Mouse (Mus musculus) thymus, adult 2 months (tissue): Measurements from ENCODE around the gene Bbs5. TPM values are rescaled to one million over a fixed set of nuclear protein-coding genes. Genes with fewer than 3 reads are reported as not detected.
"Not testable (repeated sequence)": the region's sequence is repeated elsewhere in the genome, so short reads cannot be mapped to it uniquely, and the experiment has no call there.

Source experiments
- DNase-seq: peaks from one replicate; pipeline ENCODE4 v3.0.0; 2021
- H3K27ac ChIP-seq: fragments of 200-500 bp; 2 replicates; pipeline ENCODE4 v1.5.1; 2012; ENCODE audit warnings: low read length, control low read depth; ENCODE audit not compliant: control insufficient read depth, insufficient read depth
- H3K27me3 ChIP-seq: fragments of 200-500 bp; 2 replicates; pipeline ENCODE4 v1.6.1; 2012; ENCODE audit warnings: mild to moderate bottlenecking, low read length, moderate library complexity, mixed read lengths; ENCODE audit not compliant: control insufficient read depth, insufficient read depth
- H3K36me3 ChIP-seq: fragments of 200-500 bp; 2 replicates; pipeline ENCODE4 v1.6.1; 2012; ENCODE audit warnings: mild to moderate bottlenecking, low read length, moderate library complexity; ENCODE audit not compliant: control insufficient read depth, insufficient read depth
- H3K4me1 ChIP-seq: fragments of 200-500 bp; replicated peaks from 2 replicates; pipeline ENCODE4 v1.6.1; 2012; ENCODE audit warnings: low read length; ENCODE audit not compliant: control insufficient read depth, insufficient read depth
- H3K4me3 ChIP-seq: fragments of 200-500 bp; 2 replicates; pipeline ENCODE4 v1.5.1; 2012; ENCODE audit warnings: mild to moderate bottlenecking, low read length, control low read depth, moderate library complexity; ENCODE audit not compliant: control insufficient read depth, insufficient read depth
- CTCF ChIP-seq: fragments of 200-500 bp; IDR thresholded peaks from 2 replicates; pipeline ENCODE4 v1.5.1; 2012; ENCODE audit warnings: mild to moderate bottlenecking, control low read depth, low read length, moderate library complexity, borderline replicate concordance; ENCODE audit not compliant: control insufficient read depth, poor library complexity, insufficient read depth; ENCODE audit errors: extremely low read depth
- POLR2A ChIP-seq: fragments of 200-500 bp; IDR thresholded peaks from 2 replicates; pipeline ENCODE4 v1.6.1; 2012; ENCODE audit warnings: mild to moderate bottlenecking, low read length, control low read depth, moderate library complexity; ENCODE audit not compliant: control insufficient read depth, poor library complexity, insufficient read depth; ENCODE audit errors: extremely low read depth
- WGBS: fragments of 180-500 bp; shearing (Covaris S2); methylation state at CpG from one replicate; pipeline ENCODE4 v1.1.7; 2018; 5-methylcytosine and 5-hydroxymethylcytosine counted together
- polyA plus RNA-seq: library from polyadenylated mRNA; depleted of rRNA; stranded (reverse); fragments of >200 nt; gene quantifications from 2 replicates; pipeline ENCODE4 v1.2.3, GENCODE M21; 2012

The Bbs5 gene
- polyA plus RNA-seq, 1 experiment = 0.39 TPM

DNA sequence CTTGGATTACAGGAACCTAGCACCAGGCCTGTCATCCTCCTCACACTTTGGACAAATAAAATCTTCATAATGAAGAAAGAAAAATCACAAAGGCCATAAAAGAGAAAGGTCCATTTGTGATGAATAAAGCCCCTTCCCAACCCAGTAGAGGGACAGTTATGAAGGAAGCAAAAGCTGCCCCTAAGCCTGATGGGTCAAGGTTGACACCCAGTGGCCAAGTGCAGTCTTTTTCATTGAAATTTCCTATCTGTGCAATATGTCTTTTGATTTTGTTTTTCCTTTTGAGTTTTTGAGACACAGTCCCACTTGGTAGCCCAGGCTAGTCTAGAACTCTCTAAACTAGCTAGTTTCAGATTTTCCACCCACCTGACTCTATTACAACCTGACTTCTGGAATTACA, 27.7 kb upstream of the Bbs5 start:
- Histone ChIP-seq H3K4me1 (no peaks in the 10 kb centered on the region; the same call in 1 of the 2 replicates), H3K36me3 (no peaks in the 10 kb centered on the region), H3K4me3 (no peak overlapping the region), H3K27me3 (no peaks in the 10 kb centered on the region), H3K27ac (no peak overlapping the region)
- no peak for TF ChIP-seq POLR2A
- TF ChIP-seq CTCF = no peak
- DNase-seq = no peak

DNA sequence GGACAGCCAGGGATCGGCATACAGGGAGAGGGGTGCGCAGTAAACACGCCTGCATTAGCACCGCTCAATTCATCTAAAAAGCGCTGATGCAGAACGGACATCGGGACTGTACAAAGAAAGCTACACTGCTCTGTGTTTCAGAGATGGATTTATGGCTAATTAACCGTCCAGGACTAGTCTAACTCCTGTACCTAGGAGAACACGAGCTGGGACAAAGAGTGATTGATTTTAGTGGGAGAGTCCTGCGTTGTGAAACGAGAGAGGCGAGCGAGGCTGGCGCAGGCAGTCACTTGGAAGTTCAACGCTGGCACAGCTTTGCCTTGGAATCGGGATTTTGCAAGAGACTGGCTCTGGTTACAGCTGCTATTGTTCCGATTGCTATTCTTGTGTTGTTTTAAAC, 17.8 kb upstream of the Bbs5 start:
- Histone ChIP-seq H3K4me1 (no peaks in the 10 kb centered on the region), H3K27me3 (no peaks in the 10 kb centered on the region), H3K27ac (no peak overlapping the region), H3K36me3 (no peaks in the 10 kb centered on the region), H3K4me3 (no peak overlapping the region)
- WGBS = 94% methylated on average over 17 of the region's 17 CpGs
- DNase-seq = no peak
- no peak for TF ChIP-seq CTCF
- TF ChIP-seq POLR2A = no peak

DNA sequence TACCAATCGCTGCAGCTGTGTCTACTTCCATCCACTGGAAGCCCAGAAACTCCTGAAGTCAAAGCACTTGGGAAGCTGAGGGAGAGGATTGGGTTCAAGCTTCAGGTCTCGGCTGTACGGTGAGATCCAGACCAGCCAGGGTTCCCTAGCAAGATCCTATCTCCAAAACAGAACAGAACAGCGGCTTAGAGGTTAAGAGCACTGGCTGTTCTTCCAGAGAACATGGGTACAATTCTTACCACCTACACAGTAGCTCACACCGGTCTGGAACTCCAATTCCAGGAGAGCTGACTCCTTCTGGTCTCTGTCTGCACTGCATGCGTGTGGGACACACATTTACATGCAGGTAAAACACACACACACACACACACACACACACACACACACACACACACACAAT, 17.1 kb upstream of the Bbs5 start:
- Histone ChIP-seq H3K27ac (no peak overlapping the region), H3K36me3 (no peaks in the 10 kb centered on the region), H3K27me3 (no peaks in the 10 kb centered on the region), H3K4me3 (no peak overlapping the region), H3K4me1 (no peaks in the 10 kb centered on the region)
- TF ChIP-seq CTCF = no peak
- no peak for TF ChIP-seq POLR2A
- WGBS = 93% methylated on average over 6 of the region's 6 CpGs
- no peak for DNase-seq

DNA sequence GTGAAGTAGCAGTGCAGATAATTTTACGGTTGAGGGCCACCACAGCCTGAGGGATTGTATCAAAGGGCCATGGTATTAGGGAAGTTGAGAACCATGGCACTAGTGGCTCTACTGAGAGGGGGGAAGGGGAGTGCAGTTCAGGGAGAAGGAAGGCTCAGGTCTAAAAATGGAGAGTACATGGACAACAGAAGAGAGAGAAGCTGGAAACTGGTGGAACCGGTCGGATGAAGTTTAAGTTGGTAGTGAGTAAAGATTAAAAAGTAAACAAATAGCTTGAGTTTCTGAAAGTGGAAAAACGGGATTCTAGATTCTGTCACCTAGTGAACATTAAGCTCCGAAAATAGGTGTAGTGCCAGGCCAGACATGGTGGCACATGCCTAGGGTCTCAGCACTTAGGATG, 16.2 kb upstream of the Bbs5 start:
- Histone ChIP-seq H3K27me3 (no peaks in the 10 kb centered on the region), H3K4me3 (no peak overlapping the region), H3K27ac (no peak overlapping the region), H3K4me1 (no peaks in the 10 kb centered on the region), H3K36me3 (no peaks in the 10 kb centered on the region)
- no peak for DNase-seq
- TF ChIP-seq CTCF = no peak
- TF ChIP-seq POLR2A = no peak
- 91% methylated on average over 5 of the region's 5 CpGs for WGBS

DNA sequence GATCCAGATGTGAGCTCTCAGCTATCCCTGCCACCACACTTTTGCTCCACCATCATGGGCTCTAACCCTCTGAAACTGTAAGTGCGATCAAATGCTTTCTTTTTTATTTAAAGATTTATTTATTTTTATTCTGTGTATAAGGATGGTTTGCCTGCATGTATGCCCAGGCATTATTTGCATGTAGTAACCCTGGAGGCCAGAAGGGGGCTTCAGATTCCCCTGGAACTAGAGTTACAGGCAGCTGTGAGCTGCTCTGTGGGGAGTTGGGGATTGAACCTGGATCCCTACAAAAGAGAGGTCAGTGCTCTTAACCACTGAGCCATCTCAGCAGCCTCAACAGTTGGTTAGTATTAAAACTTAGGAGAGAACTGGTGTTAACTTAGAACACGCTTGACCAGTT, 15.5 kb upstream of the Bbs5 start:
- no peak overlapping the region for H3K4me3 ChIP-seq
- no peaks in the 10 kb centered on the region for H3K4me1 ChIP-seq
- H3K36me3 ChIP-seq = no peaks in the 10 kb centered on the region
- no peak overlapping the region for H3K27ac ChIP-seq
- no peaks in the 10 kb centered on the region for H3K27me3 ChIP-seq
- peak; percentile 47 for DNase-seq
- WGBS = 96% methylated on average over 2 of the region's 2 CpGs
- TF ChIP-seq POLR2A (no peak), CTCF (no peak)

DNA sequence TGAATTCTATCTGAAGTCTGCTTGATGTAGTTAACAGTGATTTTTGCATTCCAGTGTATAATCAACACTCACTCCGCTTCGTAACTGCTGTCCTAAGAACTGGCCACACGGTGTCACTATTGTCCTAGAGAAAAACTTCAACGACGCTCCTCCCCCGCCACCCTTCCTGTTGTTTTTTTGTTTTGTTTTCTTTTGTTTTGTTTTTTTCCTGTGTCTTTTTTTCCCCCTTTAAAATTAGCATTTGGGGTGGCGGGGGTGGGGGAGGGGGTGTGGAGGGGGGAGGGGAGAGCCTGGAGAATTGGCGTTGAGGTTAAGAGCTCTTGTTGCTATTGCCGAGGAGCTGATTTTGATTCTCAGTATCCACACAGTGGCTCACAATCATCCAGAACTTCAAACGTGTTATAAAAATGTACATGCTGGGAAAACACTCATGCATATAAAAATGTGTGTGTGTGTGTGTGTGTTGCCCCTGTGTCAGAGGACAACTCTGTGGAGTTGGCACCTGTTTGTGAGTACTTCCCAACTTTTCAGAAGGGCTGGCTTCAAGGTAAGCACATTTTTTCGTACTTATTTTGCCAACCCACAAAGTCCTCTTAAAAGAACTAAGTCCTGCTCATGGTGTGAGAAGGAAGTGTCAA, 11.8 kb upstream of the Bbs5 start:
- Histone ChIP-seq H3K4me1 (no peaks in the 10 kb centered on the region), H3K4me3 (no peak overlapping the region), H3K27me3 (no peaks in the 10 kb centered on the region), H3K27ac (peak overlapping the region; percentile 38; the same call in 1 of the 2 replicates), H3K36me3 (no peaks in the 10 kb centered on the region)
- TF ChIP-seq POLR2A = no peak
- TF ChIP-seq CTCF = no peak
- WGBS = 4% methylated on average over 11 of the region's 11 CpGs
- peak; percentile 46 for DNase-seq

DNA sequence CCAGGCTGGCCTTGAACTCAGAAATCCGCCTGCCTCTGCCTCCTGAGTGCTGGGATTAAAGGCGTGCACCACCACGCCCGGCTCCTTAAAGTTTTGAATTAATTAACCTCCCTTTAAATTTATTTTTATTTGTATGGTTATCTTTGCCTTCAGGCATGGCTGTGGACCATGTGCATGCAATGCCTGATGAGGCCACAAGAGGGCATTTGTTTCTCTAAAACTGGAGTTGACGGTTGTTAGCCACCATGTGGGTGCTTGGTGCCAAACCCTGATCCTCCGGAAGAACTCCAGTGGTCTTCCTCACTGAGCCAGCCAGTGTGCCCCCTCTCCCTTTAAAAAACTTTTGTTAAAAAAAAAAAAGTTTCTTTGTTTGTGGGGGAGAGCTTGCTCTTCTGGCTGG, 11.2 kb upstream of the Bbs5 start:
- WGBS = 78% methylated on average over 6 of the region's 6 CpGs
- H3K4me3 ChIP-seq = no peak overlapping the region
- no peaks in the 10 kb centered on the region for H3K36me3 ChIP-seq
- no peaks in the 10 kb centered on the region for H3K27me3 ChIP-seq
- TF ChIP-seq POLR2A (no peak), CTCF (peak; percentile 53; the same call in 1 of the 2 replicates)
- DNase-seq = peak; percentile 74
- H3K4me1 ChIP-seq = no peaks in the 10 kb centered on the region
- H3K27ac ChIP-seq = no peak overlapping the region

DNA sequence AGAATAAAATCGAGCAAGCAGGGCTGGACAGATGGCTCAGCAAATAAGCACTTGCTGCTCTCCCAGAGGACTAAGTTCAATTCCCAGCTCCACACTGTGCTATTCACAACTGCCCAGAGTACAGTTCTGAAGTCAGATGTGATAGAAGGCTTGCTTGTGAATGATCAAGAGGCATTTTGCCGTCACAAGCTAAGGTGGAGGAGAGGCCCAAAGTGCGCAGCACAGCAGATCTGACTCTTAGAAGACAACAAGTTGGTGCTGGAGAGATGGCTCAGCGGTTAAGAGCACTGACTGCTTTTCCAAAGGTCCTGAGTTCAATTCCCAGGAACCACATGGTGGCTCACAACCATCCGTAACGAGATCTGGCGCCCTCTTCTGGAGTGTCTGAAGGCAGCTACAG, 9.0 kb upstream of the Bbs5 start:
- not testable (repeated sequence) for H3K4me1 ChIP-seq, H3K4me3 ChIP-seq, DNase-seq, H3K36me3 ChIP-seq, H3K27ac ChIP-seq, H3K27me3 ChIP-seq
- 87% methylated on average over 7 of the region's 7 CpGs for WGBS
